Mouse (Mus musculus): ENCODE measurements at regions not wholly inside any gene's neighbourhood (a gene's known extent, or its start where the extent isn't known, plus 50 kb on each side); places are given as distances from the start of the nearest gene placed in this dataset.
"Not testable (repeated sequence)": the region's sequence is repeated elsewhere in the genome, so short reads cannot be mapped to it uniquely, and the experiment has no call there.

- no peak for DNase-seq (ENCODE audit: low spot score)
Observed at GRCm38 (mm10) chr9:85637274-85637673, 111.9 kb downstream of the Ibtk start.

GRCm38 (mm10) chr9:85636131-85636447 lies 113.0 kb downstream of the Ibtk start:
- DNase-seq (ENCODE audit: low spot score), result no peak

- no peak for DNase-seq (ENCODE audit: low spot score)
Observed at GRCm38 (mm10) chr9:85635438-85636130, 113.5 kb downstream of the Ibtk start.

GRCm38 (mm10) chr9:85634786-85635185 lies 114.3 kb downstream of the Ibtk start:
- DNase-seq (ENCODE audit: low spot score), result not testable (repeated sequence)

- DNase-seq (ENCODE audit: low spot score), result no peak
Observed at GRCm38 (mm10) chr9:85617972-85618371, 131.2 kb downstream of the Ibtk start.

- no peak for DNase-seq (ENCODE audit: low spot score)
Observed at GRCm38 (mm10) chr9:85617177-85617777, 131.9 kb downstream of the Ibtk start.

- no peak for DNase-seq (ENCODE audit: low spot score)
Observed at GRCm38 (mm10) chr9:85616266-85616869, 132.8 kb downstream of the Ibtk start.

GRCm38 (mm10) chr9:85609152-85609551 lies 140.0 kb downstream of the Ibtk start:
- DNase-seq (ENCODE audit: low spot score), result no peak

GRCm38 (mm10) chr9:85596959-85597358 lies 152.2 kb downstream of the Ibtk start:
- DNase-seq (ENCODE audit: low spot score), result peak; percentile 2

- no peak for DNase-seq (ENCODE audit: low spot score)
Observed at GRCm38 (mm10) chr9:85593867-85594266, 155.3 kb downstream of the Ibtk start.

GRCm38 (mm10) chr9:85592639-85593038 lies 156.5 kb downstream of the Ibtk start:
- DNase-seq (ENCODE audit: low spot score), result no peak

GRCm38 (mm10) chr9:85589210-85589609 lies 159.9 kb downstream of the Ibtk start:
- DNase-seq (ENCODE audit: low spot score), result no peak

- DNase-seq (ENCODE audit: low spot score), result no peak
Observed at GRCm38 (mm10) chr9:85588077-85588476, 161.1 kb downstream of the Ibtk start.

- no peak for DNase-seq (ENCODE audit: low spot score)
Observed at GRCm38 (mm10) chr9:85581028-85581595, 168.0 kb downstream of the Ibtk start.

- no peak for DNase-seq (ENCODE audit: low spot score)
Observed at GRCm38 (mm10) chr9:85577812-85578211, 171.3 kb downstream of the Ibtk start.

GRCm38 (mm10) chr9:85577338-85577737 lies 171.8 kb downstream of the Ibtk start:
- no peak for DNase-seq (ENCODE audit: low spot score)

GRCm38 (mm10) chr9:85568877-85569276 lies 180.3 kb downstream of the Ibtk start:
- no peak for DNase-seq (ENCODE audit: low spot score)

GRCm38 (mm10) chr9:85551871-85552270 lies 197.3 kb downstream of the Ibtk start:
- DNase-seq (ENCODE audit: low spot score), result no peak

GRCm38 (mm10) chr9:85550455-85550854 lies 198.7 kb downstream of the Ibtk start:
- DNase-seq (ENCODE audit: low spot score), result no peak

- no peak for DNase-seq (ENCODE audit: low spot score)
Observed at GRCm38 (mm10) chr9:85546226-85546625, 202.9 kb downstream of the Ibtk start.

GRCm38 (mm10) chr9:85545566-85545965 lies 203.6 kb downstream of the Ibtk start:
- DNase-seq (ENCODE audit: low spot score), result no peak

- no peak for DNase-seq (ENCODE audit: low spot score)
Observed at GRCm38 (mm10) chr9:85538557-85538956, 210.6 kb downstream of the Ibtk start.

- DNase-seq (ENCODE audit: low spot score), result no peak
Observed at GRCm38 (mm10) chr9:85528421-85528820, 201.3 kb upstream of the Tent5a start.

Data from thymus, postnatal 0 days (tissue).